Mouse (Mus musculus) B cell, adult (primary cell): Measurements from ENCODE around the gene Itgal. TPM values are rescaled to one million over a fixed set of nuclear protein-coding genes. Genes with fewer than 3 reads are reported as not detected.

Source experiments
- total RNA-seq: library from RNA; stranded (reverse); gene quantifications from 4 replicates; pipeline ENCODE4 v1.2.4, GENCODE M21; 2023; ENCODE audit not compliant: inconsistent age

The Itgal gene
- total RNA-seq = 116 to 127 TPM (median 121 TPM) in 4 replicates

GRCm38 (mm10) chr7:127296098-127296497 lies at the start of gene Itgal:
TSS of gene Itgal (plus strand) at chr7:127296260.

GRCm38 (mm10) chr7:127260309-127261111 lies 35.5 kb upstream of the Itgal start, which contains the start of gene Dctpp1:
TSS of gene Dctpp1 (minus strand) at chr7:127260709.

GRCm38 (mm10) chr7:127273925-127274789 lies 21.9 kb upstream of the Itgal start, which contains the start of gene Sephs2:
TSS of gene Sephs2 (minus strand) at chr7:127274055.

GRCm38 (mm10) chr7:127345512-127346325 lies 49.7 kb downstream of the Itgal start, which contains the start of gene Zfp768:
TSS of gene Zfp768 (minus strand) at chr7:127345589.

GRCm38 (mm10) chr7:127375271-127376245 lies 79.5 kb downstream of the Itgal start, which contains the start of gene Zfp747:
TSS of gene Zfp747 (minus strand) at chr7:127376050.

Other genes with a start within 250 kb of the Itgal start
- gene Zg16, start 208.9 kb upstream of the Itgal start, total RNA-seq = 2.3 to 4.0 TPM (median 2.6 TPM) in 3 of 4 replicates, not detected in the other
- gene AI467606, start 204.9 kb upstream of the Itgal start, total RNA-seq = 46.0 to 63.9 TPM (median 57.5 TPM) in 4 replicates
- gene Qprt, start 174.0 kb upstream of the Itgal start, total RNA-seq = 0.42 to 1.1 TPM (median 0.59 TPM) in 4 replicates
- gene Spn, start 158.4 kb upstream of the Itgal start, total RNA-seq = 6.5 to 8.8 TPM (median 7.3 TPM) in 4 replicates
- gene Cd2bp2, start 100.2 kb upstream of the Itgal start, total RNA-seq = 76.0 to 79.5 TPM (median 77.9 TPM) in 4 replicates
- gene Tbc1d10b, start 87.8 kb upstream of the Itgal start, total RNA-seq = 54.5 to 63.3 TPM (median 58.6 TPM) in 4 replicates
- gene Mylpf, start 87.4 kb upstream of the Itgal start, total RNA-seq = 5.3 to 13.4 TPM (median 8.4 TPM) in 4 replicates
- 9.1 to 13.5 TPM (median 10.3 TPM) in 4 replicates for gene Zfp553, start 63.2 kb upstream of the Itgal start, total RNA-seq
- gene Sept1, start 63.1 kb upstream of the Itgal start, total RNA-seq = 393 to 439 TPM (median 415 TPM) in 4 replicates
- 14.8 to 24.2 TPM (median 17.5 TPM) in 4 replicates for gene Zfp771, start 52.0 kb upstream of the Itgal start, total RNA-seq
- 13.9 to 18.3 TPM (median 14.3 TPM) in 4 replicates for gene Dctpp1, start 35.6 kb upstream of the Itgal start, total RNA-seq
- 28.1 to 30.4 TPM (median 28.4 TPM) in 4 replicates for gene Sephs2, start 22.2 kb upstream of the Itgal start, total RNA-seq
- 1.7 to 3.4 TPM (median 2.6 TPM) in 4 replicates for gene Zfp768, start 49.3 kb downstream of the Itgal start, total RNA-seq
- 11.0 to 14.9 TPM (median 12.9 TPM) in 4 replicates for gene Zfp747, start 79.8 kb downstream of the Itgal start, total RNA-seq
- 3.5 to 3.9 TPM (median 3.6 TPM) in 4 replicates for gene 9130019O22Rik, start 90.9 kb downstream of the Itgal start, total RNA-seq
- 5.4 to 8.1 TPM (median 6.8 TPM) in 4 replicates for gene E430018J23Rik, start 97.4 kb downstream of the Itgal start, total RNA-seq
- 8.6 to 9.8 TPM (median 9.1 TPM) in 4 replicates for gene Zfp764, start 110.6 kb downstream of the Itgal start, total RNA-seq
- 12.1 to 16.3 TPM (median 13.2 TPM) in 4 replicates for gene Zfp688, start 125.8 kb downstream of the Itgal start, total RNA-seq
- gene Zfp689, start 152.9 kb downstream of the Itgal start, total RNA-seq = 5.1 to 6.1 TPM (median 5.8 TPM) in 4 replicates
- 134 to 156 TPM (median 146 TPM) in 4 replicates for gene Prr14, start 163.4 kb downstream of the Itgal start, total RNA-seq
- 285 to 303 TPM (median 297 TPM) in 4 replicates for gene Fbrs, start 182.9 kb downstream of the Itgal start, total RNA-seq
- 189 to 213 TPM (median 204 TPM) in 4 replicates for gene Srcap, start 215.7 kb downstream of the Itgal start, total RNA-seq
- gene Gm42715, start 223.3 kb downstream of the Itgal start, total RNA-seq = 44.3 to 55.2 TPM (median 53.5 TPM) in 4 replicates